Mouse (Mus musculus): ENCODE measurements around the gene Pgf.

Gene Pgf

DNA sequence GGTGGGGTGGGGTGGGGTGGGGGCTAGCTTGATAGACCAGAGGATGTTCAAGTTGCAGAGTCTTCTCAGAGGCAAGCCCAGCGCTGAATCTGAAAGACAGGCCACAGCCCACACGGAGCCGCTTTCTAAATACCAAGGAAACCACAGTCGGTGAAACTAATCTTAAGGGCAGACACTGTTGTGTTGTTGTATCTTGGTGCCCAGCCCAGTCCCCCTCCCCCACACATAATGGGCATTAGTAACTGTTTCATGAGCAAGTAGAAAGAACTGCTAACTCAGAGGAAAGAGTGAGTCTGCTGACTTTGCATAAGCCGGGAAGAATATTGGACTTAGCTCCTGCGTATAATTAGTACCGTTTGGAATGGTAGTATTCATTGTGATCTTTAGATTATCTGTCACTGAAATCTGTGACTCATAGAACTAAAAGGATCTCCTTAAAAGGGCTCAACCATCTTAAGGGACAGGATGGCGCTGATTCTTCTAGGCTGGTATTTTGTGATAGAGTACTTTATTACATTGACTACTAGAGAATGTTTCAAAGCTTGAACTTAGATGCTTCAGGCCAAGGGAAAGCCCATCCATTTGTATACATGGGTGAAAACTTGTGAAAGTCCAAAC lies 50.5 kb downstream of the Pgf start:
- DNase-seq (ENCODE audit: low read depth in 2 of 2, low spot score in 2 of 2): no peak

DNA sequence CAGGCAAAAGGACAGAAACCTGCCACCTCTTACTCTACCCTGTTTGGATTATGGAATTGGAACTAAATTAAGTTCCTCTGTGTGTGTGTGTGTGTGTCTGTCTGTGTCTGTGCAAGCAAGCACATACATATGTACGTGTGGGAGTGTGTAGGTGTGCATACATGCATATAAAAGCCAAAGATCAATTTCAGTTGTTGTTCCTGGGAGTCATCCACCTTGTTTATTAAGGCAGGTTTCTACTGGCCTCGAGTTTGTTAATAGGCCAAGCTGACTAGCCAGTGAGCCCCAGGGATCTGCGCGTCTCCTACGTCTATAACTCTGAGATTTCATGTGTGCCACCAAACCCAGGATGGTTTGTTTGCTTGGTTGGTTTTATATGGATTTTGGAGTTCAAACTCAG lies 52.8 kb downstream of the Pgf start:
- DNase-seq (ENCODE audit: low read depth in 2 of 2, low spot score in 2 of 2): no peak

DNA sequence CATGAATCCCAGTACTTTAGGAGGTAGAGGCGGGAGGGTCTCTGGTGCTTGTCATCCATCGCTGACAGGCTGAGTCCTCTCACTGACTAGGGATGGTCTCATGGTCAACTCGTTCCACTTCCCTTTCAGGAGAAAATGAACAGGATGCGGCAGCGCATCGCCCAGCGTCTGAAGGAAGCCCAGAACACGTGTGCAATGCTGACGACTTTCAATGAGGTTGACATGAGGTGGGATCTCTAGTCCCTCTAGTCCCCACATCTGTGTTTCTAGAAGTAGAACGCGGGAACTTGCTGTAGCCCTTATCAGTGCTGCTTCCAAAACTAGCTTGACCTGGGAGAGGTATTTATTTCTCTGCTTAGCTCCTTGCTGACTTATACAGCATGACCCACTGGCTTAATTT lies 53.9 kb downstream of the Pgf start:
- DNase-seq (ENCODE audit: low read depth in 2 of 2, low spot score in 2 of 2): no peak

DNA sequence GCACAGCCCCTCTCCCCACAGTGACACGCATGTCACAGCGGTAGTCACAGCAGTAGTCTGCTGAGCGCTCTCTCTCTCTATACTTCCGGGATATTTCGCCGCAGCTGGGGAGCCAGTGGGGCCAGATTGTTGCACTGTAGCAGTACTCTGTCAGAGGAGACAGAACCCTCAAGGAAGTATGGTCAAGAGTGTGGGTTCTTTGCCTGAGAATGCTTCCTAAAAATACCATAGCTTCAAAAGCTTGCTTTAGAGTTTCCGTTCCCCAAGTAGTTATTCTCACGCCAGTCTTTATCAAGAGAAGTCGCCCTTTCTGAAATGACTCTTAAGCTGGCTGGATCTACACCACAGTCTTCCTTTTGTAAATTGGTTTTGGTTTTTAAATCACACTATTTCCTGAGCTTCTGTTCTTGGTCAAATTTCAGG lies 54.5 kb downstream of the Pgf start:
- DNase-seq (ENCODE audit: low read depth in 2 of 2, low spot score in 2 of 2): peak; percentile 15 to 35

DNA sequence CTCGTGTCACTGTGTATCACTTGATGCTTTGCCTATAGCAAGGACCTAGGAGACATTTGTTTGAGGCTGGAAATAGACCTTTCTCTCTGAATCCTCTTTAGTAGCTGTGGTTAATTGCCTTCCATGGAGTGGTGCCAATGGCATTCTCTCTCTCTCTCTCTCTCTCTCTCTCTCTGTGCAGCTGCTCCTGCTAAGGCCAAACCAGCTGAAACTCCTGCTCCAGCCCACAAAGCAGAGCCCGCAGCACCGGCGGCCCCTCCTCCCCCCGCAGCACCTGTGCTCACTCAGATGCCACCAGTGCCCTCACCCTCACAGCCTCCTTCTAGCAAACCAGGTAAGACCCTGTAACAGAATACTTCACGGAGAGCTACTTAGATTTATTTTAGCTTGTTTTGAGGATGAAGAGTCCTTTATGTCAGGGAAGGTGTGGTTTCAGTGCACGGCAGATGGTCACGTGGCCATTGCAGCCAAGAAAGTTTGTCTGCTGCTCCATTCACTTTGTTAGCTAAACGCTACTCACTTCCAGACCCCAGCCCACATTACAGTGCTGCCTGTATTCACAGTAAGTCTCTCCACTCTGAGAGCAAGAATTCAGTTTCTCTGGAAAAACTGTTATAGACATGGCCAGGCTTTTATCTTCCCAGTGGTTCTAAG lies 55.7 kb downstream of the Pgf start:
- DNase-seq (ENCODE audit: low read depth in 2 of 2, low spot score in 2 of 2): no peak
